Mouse (Mus musculus): ENCODE results near the gene Ubash3a. TPM values are rescaled to one million over a fixed set of nuclear protein-coding genes. Genes with fewer than 3 reads are reported as not detected.

Gene Ubash3a
- under 1 TPM; 0.38 to 0.91 TPM for total RNA-seq (2021)

DNA sequence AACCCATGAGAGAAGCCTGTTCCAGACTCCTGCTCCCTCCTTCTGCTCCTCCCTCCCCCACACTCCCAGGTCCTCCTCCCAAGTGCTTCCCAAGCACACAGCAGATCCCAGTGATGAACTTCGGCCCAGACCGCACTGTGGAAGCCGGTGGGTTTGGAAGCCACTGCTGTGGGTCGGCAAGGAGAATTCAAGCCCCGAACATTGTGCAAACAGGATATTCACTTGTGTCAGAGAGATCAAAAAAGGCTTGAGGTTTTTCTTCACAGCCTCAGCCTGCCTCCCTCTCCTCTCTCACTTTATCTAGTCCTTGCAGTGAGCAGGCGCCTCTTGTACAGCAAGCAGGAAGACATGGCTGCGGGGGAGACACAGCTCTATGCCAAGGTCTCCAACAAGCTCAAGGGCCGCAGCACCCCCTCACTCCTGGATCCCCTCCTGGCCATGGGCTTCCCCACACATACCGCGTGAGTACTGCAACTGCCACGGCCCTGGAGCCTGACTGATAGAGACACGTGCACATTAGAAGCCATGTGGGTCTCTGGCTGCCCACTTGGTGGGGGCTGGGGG, at the start of gene Ubash3a:
Gene Ubash3a, plus strand, starts transcription at position 103 of the 564 bp plus-strand sequence.
- DNase-seq (ENCODE audit: extremely low spot score in 1 of 2, low spot score in 1 of 2): no peak

DNA sequence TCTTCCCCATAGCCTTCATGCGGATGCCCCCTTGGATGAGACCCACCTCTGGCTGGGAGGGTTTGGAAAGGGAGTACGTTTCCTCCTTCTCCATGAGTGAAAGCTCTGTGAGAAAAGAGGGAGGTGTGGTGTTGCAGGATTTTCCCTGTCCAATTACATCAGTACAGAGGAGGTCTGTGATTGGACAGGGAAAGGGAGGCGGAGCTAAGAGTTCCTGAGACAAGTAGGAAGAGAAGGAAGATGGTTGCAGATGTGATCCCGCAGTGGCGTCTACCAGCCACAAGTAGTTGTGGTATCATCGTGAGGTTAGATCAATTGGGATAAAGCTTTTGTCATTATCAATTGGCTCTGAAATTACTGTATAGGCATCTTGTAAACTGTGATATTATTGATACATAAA, 49.8 kb upstream of the Ubash3a start:
- DNase-seq (ENCODE audit: extremely low spot score in 1 of 2, low spot score in 1 of 2): no peak

DNA sequence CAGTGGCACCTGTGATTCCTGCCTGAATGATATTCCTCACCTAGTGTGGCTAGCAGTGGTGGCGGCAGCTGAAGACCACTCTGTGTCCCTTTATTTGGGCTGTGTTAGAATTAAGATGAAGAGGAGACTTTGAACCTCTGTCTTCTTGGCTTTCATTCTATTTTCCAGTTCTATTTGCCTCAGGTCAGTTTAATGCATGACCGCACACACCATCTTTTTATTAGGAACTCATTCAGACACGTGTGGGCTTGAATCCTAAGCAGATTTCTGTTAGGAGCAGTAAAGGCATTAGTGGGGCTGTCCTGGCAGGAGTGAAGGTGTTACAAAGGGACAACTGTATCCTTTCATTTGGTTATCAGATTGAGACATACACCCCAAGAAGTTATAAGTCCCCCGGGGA, 47.4 kb upstream of the Ubash3a start:
- no peak for DNase-seq (ENCODE audit: extremely low spot score in 1 of 2, low spot score in 1 of 2)

DNA sequence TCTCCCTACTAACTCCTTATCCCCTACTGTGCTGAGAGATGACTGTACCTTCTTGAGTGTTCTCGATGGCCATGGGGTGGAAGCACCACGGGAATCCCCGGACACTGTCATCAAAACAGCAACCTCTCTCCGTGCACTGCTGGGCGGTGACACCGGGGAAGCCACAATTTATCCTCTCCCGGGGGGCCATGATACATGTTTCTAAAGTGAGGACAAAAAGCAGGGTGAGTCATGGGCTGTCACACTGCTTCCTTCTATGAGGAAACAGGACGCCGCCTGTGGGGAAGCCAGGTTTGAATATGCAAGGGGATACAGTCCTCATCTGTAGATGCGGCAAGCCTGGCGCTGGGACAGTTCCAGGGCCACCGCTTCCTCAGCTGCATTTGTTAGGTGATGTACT, 45.1 kb upstream of the Ubash3a start:
- no peak for DNase-seq (ENCODE audit: extremely low spot score in 1 of 2, low spot score in 1 of 2)

DNA sequence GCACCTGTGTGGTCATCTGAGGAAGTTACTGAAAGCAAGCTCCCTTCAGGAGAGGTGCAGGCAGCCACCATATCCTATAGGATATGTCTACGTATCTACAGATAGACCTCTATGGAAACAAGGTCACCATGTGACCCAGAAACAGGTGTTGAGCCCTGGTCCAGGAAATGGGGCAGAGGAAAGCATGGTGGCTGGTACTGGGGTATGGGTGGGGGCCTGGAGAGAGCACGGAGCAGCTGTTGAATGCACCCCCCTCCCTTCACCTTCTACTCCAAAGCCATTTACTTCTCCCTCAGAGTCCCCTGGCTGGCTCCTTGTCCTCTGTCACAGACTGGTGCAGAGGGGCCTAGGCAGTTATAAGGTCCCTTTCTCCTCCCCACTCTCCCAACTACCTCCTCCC, 43.9 kb upstream of the Ubash3a start:
- no peak for DNase-seq (ENCODE audit: extremely low spot score in 1 of 2, low spot score in 1 of 2)

DNA sequence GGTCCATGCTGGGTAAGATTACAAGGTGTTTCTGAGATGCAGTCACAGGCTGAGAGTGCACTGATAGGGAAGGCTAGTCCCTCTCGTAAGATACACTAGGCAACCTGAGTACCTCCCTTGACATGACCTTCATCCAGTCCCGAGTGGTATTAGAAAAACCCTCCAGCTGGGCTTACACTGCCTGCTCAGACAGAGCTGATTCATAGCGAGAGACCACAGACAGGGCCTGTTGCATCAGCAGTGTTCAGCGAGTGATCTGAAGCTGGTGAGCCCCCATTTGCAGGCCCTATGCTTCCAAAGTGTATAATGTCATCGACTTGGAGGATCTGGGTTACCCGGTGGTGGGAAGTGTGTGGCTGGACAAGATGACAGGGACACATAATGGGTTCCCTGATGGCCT, 42.5 kb upstream of the Ubash3a start, which contains the start of gene Tff1:
Gene Tff1, minus strand, starts transcription at position 151 of the 400 bp plus-strand sequence.
- DNase-seq (ENCODE audit: extremely low spot score in 1 of 2, low spot score in 1 of 2): no peak

DNA sequence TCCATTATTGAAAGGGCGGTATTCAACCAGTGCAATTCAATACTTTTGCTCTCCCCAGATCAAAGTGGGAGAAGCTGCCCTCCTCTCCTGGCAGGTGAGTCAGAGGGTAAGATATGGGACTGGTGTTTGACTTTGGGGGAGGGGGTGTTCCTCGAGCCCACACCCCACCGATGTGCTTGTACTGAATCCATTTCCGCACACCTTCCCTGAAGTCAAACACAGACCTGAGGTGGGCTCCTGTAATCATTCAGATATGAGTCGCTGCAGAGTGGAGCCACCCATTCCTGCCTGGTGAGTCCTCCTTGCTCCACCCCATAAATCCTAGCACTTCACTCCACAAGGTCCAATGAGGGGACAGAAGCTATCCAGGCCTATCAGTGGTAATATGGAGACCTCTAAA, 37.9 kb upstream of the Ubash3a start:
- no peak for DNase-seq (ENCODE audit: extremely low spot score in 1 of 2, low spot score in 1 of 2)

DNA sequence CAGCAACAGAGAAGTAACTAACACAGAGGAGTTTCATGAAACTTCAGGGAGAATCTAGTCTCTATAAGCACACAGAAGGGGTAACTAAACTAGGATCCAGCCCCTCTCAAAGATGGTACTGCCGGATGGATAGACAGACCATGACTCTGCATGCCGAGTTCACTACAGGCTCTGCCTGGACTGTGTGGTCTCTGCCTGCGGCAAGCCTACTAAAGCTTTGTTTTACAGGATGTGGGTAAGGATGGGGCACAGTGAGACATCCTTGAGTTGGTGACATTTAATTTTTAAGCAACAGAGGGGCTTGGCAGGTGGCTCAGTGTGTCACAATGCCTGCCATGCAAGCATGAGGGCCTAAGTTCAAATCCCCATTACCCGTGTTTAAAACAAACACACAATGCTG, 31.4 kb upstream of the Ubash3a start:
- no peak for DNase-seq (ENCODE audit: extremely low spot score in 1 of 2, low spot score in 1 of 2)

DNA sequence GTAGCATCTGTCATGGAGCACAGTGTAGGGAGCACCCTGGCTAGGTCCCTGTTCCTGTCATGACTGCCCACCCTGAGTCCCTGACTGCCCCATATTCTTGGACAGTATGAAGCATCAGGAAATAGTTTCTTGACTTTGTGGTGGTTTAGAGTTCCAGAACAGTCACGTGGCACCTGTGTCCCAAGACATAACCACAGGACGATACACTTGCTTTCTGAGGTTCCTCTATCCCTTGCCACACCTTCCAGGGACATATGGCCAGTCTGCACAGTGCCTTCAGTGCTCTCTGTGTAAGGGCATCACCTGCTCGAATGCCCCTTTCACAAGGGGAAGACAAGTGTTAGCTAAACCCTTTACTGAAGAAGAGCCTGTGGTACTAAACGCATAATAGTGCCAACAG, 26.2 kb upstream of the Ubash3a start:
- no peak for DNase-seq (ENCODE audit: extremely low spot score in 1 of 2, low spot score in 1 of 2)

DNA sequence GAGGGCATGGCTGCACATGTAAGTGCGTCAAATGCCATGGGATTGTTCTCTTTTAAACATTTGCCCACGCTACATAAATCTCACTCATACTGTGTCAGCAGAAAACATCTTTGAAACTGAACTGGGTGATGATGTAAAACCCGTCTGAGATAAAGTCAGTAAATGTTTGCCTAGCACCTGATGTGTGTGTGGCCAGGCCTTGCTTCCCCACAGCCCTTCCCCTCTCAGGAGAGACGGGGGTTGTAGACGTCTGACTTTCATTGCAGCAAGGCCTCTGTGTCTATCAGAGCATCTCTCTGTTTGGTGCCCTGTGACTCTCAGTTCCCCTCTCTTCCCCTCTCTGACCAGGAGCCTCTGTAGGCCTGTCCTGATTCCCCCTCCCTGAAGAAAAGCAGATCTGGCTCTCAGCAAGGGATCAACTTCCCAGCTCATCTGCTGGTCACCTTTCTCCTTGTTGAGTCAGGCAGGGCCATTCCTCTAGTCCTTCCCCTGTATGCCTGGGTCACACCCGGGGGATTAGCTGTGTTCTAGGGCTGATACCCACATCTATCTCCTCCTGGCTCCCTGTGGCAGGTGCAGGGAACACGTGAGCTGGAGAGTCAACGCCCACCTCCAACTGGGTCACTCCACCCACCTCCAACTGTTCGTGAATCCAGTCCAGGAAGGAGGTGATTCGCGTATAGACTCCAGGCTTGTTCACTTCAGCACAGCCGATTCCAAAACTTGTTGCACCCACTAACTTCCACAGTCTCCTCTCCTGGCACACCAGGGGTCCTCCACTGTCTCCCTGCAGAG, 24.3 kb upstream of the Ubash3a start:
- peak; percentile 25 to 37 for DNase-seq (ENCODE audit: extremely low spot score in 1 of 2, low spot score in 1 of 2)

DNA sequence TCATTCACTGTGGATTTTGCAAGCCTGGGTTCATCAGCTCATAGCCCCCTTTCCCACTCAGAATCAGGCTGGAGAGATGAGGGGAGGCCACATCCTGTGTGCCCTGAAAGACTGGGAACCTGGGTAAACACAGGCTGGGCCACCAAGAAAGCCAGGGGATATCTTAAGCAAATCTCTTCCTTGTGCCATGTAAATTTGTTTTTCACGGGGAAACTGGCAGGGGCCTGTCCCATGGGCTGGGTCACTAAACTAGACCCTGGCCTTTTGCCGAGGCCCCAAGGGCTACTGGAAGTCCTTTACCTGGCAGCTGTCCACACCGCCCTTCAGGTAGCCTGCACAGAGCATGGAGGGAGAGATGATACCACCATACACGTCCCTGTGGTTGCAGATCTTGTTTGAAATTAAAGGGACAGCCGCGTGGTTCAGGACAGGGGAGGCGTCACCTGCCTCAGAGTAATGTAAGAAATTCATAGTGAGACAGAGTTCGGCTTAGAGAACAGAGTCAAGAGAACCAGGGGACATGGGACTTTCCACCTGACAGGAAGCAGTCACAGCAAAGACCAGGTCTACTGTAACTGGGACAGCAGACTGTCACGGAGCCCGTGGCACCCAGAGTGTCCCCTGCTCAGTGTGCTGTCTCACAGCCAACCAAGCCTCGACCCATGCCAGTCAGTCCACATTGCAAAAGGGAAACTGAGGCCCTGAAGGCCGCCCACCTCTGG, 23.2 kb upstream of the Ubash3a start:
- no peak for DNase-seq (ENCODE audit: extremely low spot score in 1 of 2, low spot score in 1 of 2)

DNA sequence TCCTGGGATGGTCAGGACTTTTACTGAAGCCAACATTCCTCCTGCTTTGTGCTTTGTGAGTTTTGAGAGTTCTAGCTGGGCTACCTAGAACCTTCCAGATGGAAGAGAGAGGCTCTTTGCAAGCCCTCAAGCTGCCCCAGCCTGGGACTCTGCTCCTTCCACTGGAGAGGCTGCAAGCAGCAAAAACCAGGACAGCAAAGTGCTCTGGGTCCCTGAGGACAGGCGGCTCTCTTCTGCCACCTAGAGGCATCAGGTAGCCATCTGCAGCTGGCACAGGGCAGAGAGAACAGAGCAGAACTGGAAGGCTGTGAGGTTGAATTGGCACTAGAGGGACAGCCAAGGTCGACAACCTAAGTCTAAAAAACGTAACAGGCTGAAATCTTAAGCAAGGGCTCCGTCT, 20.3 kb upstream of the Ubash3a start:
- peak; percentile 51 to 67 for DNase-seq (ENCODE audit: extremely low spot score in 1 of 2, low spot score in 1 of 2)

DNA sequence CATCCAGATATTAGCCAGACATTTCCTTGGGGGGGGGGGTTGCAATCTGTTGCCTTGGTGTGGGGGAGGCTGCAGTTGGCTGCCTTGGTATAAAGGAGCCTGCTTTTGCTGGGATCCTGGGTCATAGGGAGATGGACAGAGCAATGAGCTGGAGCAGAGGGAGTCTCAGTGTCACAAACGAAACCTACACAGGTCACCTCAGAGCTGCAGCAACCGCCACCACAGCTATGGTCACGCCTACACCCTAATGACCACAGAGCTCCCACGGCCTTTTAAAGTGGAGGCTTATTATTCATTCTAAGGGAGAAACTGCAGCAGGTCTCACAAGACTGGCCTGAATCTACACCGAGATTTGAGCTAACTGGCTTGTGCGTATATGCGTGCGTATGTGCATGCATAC, 15.8 kb upstream of the Ubash3a start:
- DNase-seq (ENCODE audit: extremely low spot score in 1 of 2, low spot score in 1 of 2): no peak

DNA sequence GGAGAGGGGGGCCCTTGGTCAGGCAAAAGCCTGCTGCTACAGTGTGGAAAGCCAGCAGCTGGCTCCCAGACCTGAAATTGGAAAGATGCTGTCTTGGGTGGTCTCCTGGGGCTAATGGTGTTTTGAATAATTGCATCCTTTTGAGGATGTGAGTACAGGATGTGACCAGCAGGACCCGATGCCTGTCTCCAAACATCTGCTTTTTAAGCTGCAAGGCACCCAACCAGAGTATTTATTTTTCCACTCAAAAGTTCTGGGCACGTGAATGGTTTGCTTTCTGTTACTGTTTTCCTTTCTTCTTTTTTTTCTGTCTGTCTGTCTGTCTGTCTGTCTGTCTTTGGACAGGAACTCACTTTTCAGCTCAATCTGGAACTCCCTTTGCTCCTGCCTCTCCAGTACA, 15.0 kb upstream of the Ubash3a start:
- DNase-seq (ENCODE audit: extremely low spot score in 1 of 2, low spot score in 1 of 2): no peak

DNA sequence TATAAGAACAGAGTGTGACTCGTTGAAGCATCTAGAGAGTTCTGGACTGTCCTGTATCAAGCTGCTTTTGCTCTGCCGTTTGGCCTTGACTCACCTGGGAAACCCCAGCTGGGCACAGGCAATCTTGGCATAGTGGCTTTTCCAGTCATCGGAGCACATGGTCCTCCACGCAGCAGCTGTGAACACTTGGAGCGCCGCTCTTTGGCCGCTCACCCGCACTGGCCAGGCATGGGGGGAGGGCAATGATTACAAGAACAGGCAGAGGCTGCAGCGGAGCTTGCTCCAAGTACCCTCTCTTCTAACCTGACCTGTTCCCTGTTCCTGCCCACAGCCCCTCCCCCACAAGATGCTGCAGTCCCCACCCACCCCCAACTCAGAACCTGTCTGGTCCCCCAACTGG, 14.3 kb upstream of the Ubash3a start:
- no peak for DNase-seq (ENCODE audit: extremely low spot score in 1 of 2, low spot score in 1 of 2)

DNA sequence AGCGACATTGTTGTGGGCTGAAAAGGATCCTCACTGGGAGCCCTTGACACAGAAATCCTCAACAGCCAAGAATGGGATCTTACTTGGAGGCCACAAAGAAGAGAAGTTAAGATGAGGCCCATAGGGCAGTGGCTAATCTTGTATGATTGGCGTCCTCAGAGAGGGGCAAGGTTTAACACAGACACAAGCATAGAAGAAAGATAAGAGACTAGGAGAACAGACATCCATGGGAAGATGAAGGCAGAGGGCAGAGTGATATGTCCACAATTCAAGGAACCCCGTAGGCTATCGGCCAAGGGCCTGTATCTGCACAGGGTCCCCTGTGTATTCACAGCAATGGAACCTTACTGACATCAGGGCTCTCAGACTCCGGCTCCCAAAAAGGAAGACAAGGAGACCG, 12.5 kb upstream of the Ubash3a start:
- DNase-seq (ENCODE audit: extremely low spot score in 1 of 2, low spot score in 1 of 2): no peak

DNA sequence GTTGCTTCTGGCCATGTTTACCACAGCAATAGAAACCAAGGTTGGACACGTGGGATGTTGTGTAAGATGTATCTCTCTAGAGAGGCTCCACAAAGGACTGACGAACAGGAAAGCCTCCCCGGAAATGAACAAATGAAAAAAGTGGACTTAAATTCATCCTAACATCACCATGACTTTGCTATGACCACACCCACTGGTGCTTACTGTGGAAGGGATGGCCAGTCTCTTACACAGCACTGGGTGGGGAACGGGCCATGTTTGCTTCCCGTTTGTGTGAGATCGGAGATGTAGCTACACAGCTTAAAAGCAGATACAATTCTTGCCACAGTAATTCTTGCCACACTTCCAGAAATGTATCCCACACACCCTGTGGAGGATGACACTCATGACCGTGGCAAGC, 11.4 kb upstream of the Ubash3a start:
- no peak for DNase-seq (ENCODE audit: extremely low spot score in 1 of 2, low spot score in 1 of 2)

DNA sequence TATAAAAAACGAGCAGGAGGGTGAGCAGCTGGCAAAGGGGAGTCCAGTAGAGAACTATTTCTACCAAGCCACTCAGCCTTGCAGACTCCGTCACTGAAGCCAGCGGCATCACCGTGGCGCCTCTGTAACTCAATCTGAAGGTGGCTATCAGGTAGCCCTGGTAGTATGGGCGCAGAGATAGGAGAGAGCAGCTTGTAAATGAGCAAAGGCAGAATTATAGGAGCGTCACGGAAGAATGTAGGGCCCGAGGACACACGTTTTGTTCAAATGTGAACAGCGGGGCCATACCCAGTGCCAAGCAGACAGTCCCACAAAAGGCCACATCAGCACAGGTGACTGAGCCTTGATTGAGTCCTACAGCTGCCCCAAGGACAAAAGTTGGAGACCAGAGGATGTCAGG, 8.8 kb upstream of the Ubash3a start, which contains the start of gene Tmprss3:
Gene Tmprss3, minus strand, starts transcription at position 101 of the 400 bp plus-strand sequence.
- no peak for DNase-seq (ENCODE audit: extremely low spot score in 1 of 2, low spot score in 1 of 2)

DNA sequence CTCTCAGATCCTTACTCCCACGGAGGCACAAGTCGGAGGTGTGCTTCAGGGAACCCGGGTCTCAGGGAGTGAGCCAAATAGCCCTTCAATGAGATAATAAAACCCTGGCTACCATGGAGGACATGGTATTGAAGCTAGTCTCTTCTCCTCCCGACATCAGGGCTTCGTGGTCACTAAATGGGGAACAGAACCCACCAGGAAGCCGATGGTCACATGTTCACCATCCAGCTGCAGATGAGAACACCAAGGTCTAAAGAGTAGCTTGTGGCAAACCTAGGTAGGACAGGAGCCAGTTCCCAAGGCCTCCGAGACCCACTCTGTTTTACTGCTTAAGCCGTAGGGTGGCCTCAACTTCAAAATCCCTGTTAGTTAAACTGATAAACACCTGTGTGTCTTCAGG, 981 bp downstream of the Ubash3a start:
- no peak for DNase-seq (ENCODE audit: extremely low spot score in 1 of 2, low spot score in 1 of 2)

DNA sequence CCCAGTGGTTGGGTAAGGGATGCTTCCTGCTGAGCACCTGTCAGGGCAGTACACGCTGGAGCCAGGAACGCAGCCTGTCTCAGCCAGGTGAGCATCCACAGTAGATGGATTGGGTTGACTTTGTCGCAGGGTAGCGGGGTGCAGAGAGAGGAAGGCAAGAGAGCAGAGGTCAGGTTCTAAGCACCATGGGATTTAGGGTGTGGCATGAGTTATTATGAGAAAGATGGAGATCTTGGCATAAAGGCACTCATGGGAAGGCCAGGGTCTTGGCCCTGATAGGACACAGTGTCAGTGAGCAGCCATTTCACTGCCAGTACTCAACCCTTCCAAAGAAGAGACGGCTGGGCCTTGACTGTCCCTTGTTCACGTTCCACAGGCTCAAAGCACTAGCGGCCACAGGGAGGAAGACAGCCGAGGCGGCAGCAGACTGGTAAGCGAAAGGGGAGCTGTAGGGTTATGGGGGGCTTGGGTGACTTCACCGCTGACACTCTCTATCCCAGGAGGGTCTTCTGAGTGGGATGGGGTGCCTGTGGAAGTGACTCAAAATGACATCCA, 1.8 kb downstream of the Ubash3a start:
- no peak for DNase-seq (ENCODE audit: extremely low spot score in 1 of 2, low spot score in 1 of 2)

DNA sequence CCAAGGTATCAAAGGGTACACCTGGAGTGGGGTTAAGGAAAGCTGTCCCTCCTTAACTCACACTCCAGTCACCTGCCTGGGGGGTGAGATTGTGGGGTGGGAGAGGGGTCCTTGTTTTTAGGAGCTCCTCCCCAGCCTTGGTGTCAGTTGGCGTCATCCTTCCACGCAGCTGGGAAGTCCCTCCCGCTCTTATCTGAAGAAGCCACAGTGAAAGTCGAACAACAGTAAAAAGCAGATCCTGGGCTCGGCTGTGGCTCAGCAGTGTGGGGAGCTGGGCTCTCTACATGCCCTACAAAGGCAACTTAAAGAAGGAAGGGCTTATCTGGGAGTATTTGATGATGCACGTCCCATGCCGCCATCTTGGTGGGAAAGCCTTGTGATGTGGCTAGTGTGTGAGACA, 2.6 kb downstream of the Ubash3a start:
- DNase-seq (ENCODE audit: extremely low spot score in 1 of 2, low spot score in 1 of 2): no peak

Data from layer of hippocampus, postnatal 25 days (tissue).